ENCODE assay signal across 25 mouse cellular contexts in the genomic region with DNA sequence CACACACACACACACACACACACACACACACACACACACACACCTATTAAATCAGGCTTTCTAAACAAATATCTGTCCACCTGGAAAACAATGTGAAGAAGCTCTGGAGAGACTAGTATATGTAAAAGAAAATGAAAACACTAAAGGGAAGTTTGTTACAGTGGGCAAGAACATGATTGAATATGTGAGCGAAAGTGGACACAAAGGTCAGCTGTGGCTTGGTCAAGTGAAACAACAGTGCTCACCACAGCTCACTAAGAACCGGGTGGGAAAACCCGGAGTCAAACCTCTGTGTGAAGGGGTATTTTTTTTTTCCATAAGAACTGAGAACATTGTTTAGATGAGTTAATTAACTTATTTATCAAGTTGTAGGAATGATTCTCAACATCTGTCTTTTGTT. TPM values are rescaled to one million over a fixed set of nuclear protein-coding genes. Genes with fewer than 3 reads are reported as not detected.
"Had no signal": no experiment of that assay in that cellular context is flagged by ENCODE, and none has a peak within 500 bp of the region (broad histone marks: within the 10 kb centered on the region; RNA-seq: fewer than 3 reads in every experiment).

No protein-coding gene starts in this region.

- H3K4me2 ChIP-seq: heart, embryonic 15.5 days; hindbrain, embryonic 12.5 days; hindbrain, embryonic 14.5 days; limb, embryonic 12.5 days; liver, embryonic 11.5 days; liver, embryonic 13.5 days; liver, embryonic 15.5 days had no signal

- H3K27me3 ChIP-seq: heart, embryonic 15.5 days; hindbrain, embryonic 12.5 days; limb, embryonic 12.5 days; liver, embryonic 13.5 days; liver, embryonic 15.5 days had no signal

- H3K4me3 ChIP-seq: gastrocnemius, adult 2 months; heart, adult 2 months; heart, embryonic 15.5 days; hindbrain, embryonic 10.5 days; hindbrain, embryonic 12.5 days; limb, embryonic 12.5 days; liver, embryonic 13.5 days; liver, embryonic 15.5 days had no signal

- H3K36me3 ChIP-seq: heart, embryonic 15.5 days; hindbrain, embryonic 10.5 days; hindbrain, embryonic 12.5 days; limb, embryonic 12.5 days; liver, embryonic 13.5 days; liver, embryonic 15.5 days had no signal

- H3K4me1 ChIP-seq: hindbrain, embryonic 10.5 days; hindbrain, embryonic 12.5 days; limb, embryonic 12.5 days; liver, embryonic 15.5 days had no signal

- H3K27ac ChIP-seq: gastrocnemius, adult 2 months; heart, adult 2 months; hindbrain, embryonic 10.5 days; hindbrain, embryonic 12.5 days; hindbrain, embryonic 14.5 days; limb, embryonic 12.5 days; liver, embryonic 13.5 days; liver, embryonic 15.5 days had no signal

- H3K9me3 ChIP-seq: heart, embryonic 15.5 days; hindbrain, embryonic 10.5 days; hindbrain, embryonic 12.5 days; limb, embryonic 12.5 days; liver, embryonic 13.5 days; liver, embryonic 15.5 days had no signal

- ATAC-seq: forebrain, embryonic 16.5 days; hindbrain, embryonic 16.5 days; intestine, embryonic 16.5 days; liver, postnatal 0 days had no signal

- DNase-seq: gastrocnemius, adult 2 months; gastrocnemius, postnatal 10 days; gastrocnemius, postnatal 25 days; heart, adult 2 months; kidney, adult 11 months; kidney, adult 8-10 months; kidney, postnatal 14 days; layer of hippocampus, adult 9-11 months; layer of hippocampus, postnatal 36 days; left cerebral cortex, postnatal 4 days; liver; liver, embryonic 13.5 days; liver, postnatal 0 days had no signal

- H3K9ac ChIP-seq: heart, embryonic 15.5 days; hindbrain, embryonic 12.5 days; hindbrain, embryonic 14.5 days; limb, embryonic 12.5 days; liver, embryonic 13.5 days; liver, embryonic 15.5 days; liver, postnatal 0 days had no signal

RNA-seq across cellular contexts. Expression of a gene that starts 6.9 kb away (rescaled TPM):
- total RNA-seq: granulocyte monocyte progenitor cell, adult 5-6 weeks had no signal
- polyA plus RNA-seq: forebrain, embryonic 16.5 days; hindbrain, embryonic 10.5 days; hindbrain, embryonic 12.5 days; hindbrain, embryonic 14.5 days; hindbrain, embryonic 16.5 days; kidney, embryonic 14.5 days had no signal
